Mouse (Mus musculus) myocyte (in vitro differentiated cells): ENCODE results near the gene Rhoc.

ENCODE experiments used
- CEBPB ChIP-seq: IDR thresholded peaks from 2 replicates; pipeline ENCODE4 v1.6.1; 2011; ENCODE audit warnings: mild to moderate bottlenecking, moderate library complexity; ENCODE audit not compliant: poor library complexity, insufficient read depth, severe bottlenecking
- E2F4 ChIP-seq: IDR thresholded peaks from one replicate; pipeline ENCODE4 v1.6.1; 2011; ENCODE audit warnings: mild to moderate bottlenecking, control low read depth, moderate library complexity; ENCODE audit not compliant: insufficient read depth
- MAX ChIP-seq: IDR thresholded peaks from one replicate; pipeline ENCODE4 v1.6.1; 2011; ENCODE audit warnings: low read depth, mild to moderate bottlenecking, control low read depth
- MYOG ChIP-seq, 3 experiments: IDR thresholded peaks; one replicate each; pipeline ENCODE4 v1.6.1; 2011; ENCODE audit warnings: control low read depth in 2 of 3, low read depth in 2 of 3, mild to moderate bottlenecking in 2 of 3; ENCODE audit not compliant: insufficient read length in 2 of 3, control insufficient read depth in 1 of 3, insufficient read depth in 1 of 3
- POLR2A ChIP-seq: IDR thresholded peaks from one replicate; pipeline ENCODE4 v1.6.1; 2011; ENCODE audit warnings: low read depth, mild to moderate bottlenecking, control low read depth, moderate library complexity; ENCODE audit not compliant: insufficient read length
- POLR2AphosphoS2 ChIP-seq: IDR thresholded peaks from one replicate; pipeline ENCODE4 v1.6.1; 2011; ENCODE audit warnings: low read depth, control low read depth; ENCODE audit not compliant: insufficient read length
- SRF ChIP-seq: IDR thresholded peaks from one replicate; pipeline ENCODE4 v1.6.1; 2011; ENCODE audit warnings: low read depth; ENCODE audit not compliant: control insufficient read depth, insufficient read length
- TCF12 ChIP-seq: IDR thresholded peaks from one replicate; pipeline ENCODE4 v1.6.1; 2011; ENCODE audit warnings: mild to moderate bottlenecking, control low read depth; ENCODE audit not compliant: poor library complexity, insufficient read depth, severe bottlenecking
- TCF3 ChIP-seq: IDR thresholded peaks from one replicate; pipeline ENCODE4 v1.6.1; 2011; ENCODE audit warnings: low read depth, control low read depth; ENCODE audit not compliant: insufficient read length
- USF1 ChIP-seq: IDR thresholded peaks from one replicate; pipeline ENCODE4 v1.6.1; 2011; ENCODE audit warnings: low read depth, mild to moderate bottlenecking, control low read depth, moderate library complexity

DNA sequence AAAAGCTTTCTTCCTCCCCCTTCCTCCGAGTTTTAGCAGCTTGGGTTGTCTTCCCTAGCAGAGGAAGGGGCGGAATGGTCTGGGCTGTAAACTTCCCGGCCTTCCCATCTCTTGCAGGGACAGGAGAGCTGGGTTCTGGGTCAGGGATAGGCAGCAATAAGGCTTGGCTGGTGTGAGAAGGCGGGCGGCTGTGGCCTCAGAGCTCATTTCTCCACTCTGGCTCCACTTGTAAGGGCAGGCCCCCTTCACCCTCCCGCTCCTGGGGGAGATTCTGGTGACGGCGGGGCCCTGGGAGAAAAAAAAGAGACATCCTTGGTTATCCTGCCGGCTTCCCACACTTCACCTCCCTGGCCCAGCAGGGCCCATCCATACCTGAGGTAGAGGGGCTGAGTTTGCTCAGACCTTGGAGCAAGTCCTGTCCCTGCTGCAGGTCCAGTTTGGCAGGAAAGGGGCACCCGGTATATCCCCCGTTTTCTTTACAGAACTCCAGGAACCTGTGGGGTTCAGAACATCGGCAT, 6.8 kb downstream of the Rhoc start:
- TF ChIP-seq USF1 (no peak), E2F4 (no peak), MAX (no peak), MYOG (IDR thresholded peaks at IDR 0.05; ENCODE audit: control insufficient read depth in 1 of 3, insufficient read depth in 1 of 3, insufficient read length in 2 of 3, low read depth in 2 of 3) (no peak), TCF12 (no peak), POLR2A (no peak), TCF3 (no peak), CEBPB (no peak), POLR2AphosphoS2 (no peak), SRF (no peak)
